ENCODE assay signal across 19 mouse cellular contexts in genomic region chr8:86006485-86006884, GRCm38 (mm10).
"Had no signal": no experiment of that assay in that cellular context is flagged by ENCODE, and none has a peak within 500 bp of the region (broad histone marks: within the 10 kb centered on the region; RNA-seq: fewer than 3 reads in every experiment).

No protein-coding gene starts in this region.

- H3K27ac ChIP-seq: intestine, embryonic 15.5 days; limb, embryonic 12.5 days; limb, embryonic 15.5 days; liver, embryonic 12.5 days; liver, embryonic 15.5 days; midbrain, embryonic 12.5 days had no signal

- DNase-seq: kidney, adult 18-20 months; kidney, postnatal 14 days; kidney, postnatal 4 days; left cerebral cortex, postnatal 4 days; lung, adult 2 months; lung, postnatal 14 days; lung, postnatal 4 days; right cerebral cortex, postnatal 14 days; right cerebral cortex, postnatal 4 days; spleen, adult 18-20 months; thymus, adult 18-20 months; thymus, postnatal 36 days had no signal

- H3K4me1 ChIP-seq: intestine, embryonic 15.5 days; limb, embryonic 12.5 days; limb, embryonic 15.5 days; liver, embryonic 12.5 days; liver, embryonic 15.5 days; midbrain, embryonic 12.5 days had no signal

- H3K9me3 ChIP-seq: intestine, embryonic 15.5 days; limb, embryonic 12.5 days; limb, embryonic 15.5 days; liver, embryonic 12.5 days; liver, embryonic 15.5 days; midbrain, embryonic 12.5 days had no signal

- H3K27me3 ChIP-seq: intestine, embryonic 15.5 days; limb, embryonic 12.5 days; limb, embryonic 15.5 days; liver, embryonic 12.5 days; liver, embryonic 15.5 days; midbrain, embryonic 12.5 days had no signal

- H3K36me3 ChIP-seq: intestine, embryonic 15.5 days; limb, embryonic 12.5 days; limb, embryonic 15.5 days; liver, embryonic 12.5 days; liver, embryonic 15.5 days; midbrain, embryonic 12.5 days had no signal

- H3K4me3 ChIP-seq: intestine, embryonic 15.5 days; limb, embryonic 12.5 days; limb, embryonic 15.5 days; liver, embryonic 12.5 days; liver, embryonic 15.5 days; midbrain, embryonic 12.5 days had no signal

- H3K4me2 ChIP-seq: intestine, embryonic 15.5 days; limb, embryonic 12.5 days; limb, embryonic 15.5 days; liver, embryonic 12.5 days; liver, embryonic 15.5 days; midbrain, embryonic 12.5 days had no signal

- ATAC-seq: intestine, embryonic 15.5 days; liver, embryonic 12.5 days; midbrain, embryonic 16.5 days had no signal

- H3K9ac ChIP-seq: intestine, embryonic 15.5 days; limb, embryonic 12.5 days; limb, embryonic 15.5 days; liver, embryonic 12.5 days; liver, embryonic 15.5 days; midbrain, embryonic 12.5 days had no signal
